ENCODE assay signal across 10 mouse cellular contexts in genomic region chrX:56667296-56667695, GRCm38 (mm10). TPM values are rescaled to one million over a fixed set of nuclear protein-coding genes. Genes with fewer than 3 reads are reported as not detected.
A peak's percentile ranks its signal among the peaks of the same experiment; 100 is the strongest.
DNase-seq lines count a peak whose midpoint lies in the region; ATAC-seq lines count a peak whose summit lies in the region.
"Had no signal": no experiment of that assay in that cellular context is flagged by ENCODE, and none has a peak within 500 bp of the region (broad histone marks: within the 10 kb centered on the region; RNA-seq: fewer than 3 reads in every experiment).

No protein-coding gene starts in this region.

- H3K4me3 ChIP-seq in forebrain, embryonic 14.5 days (ENCODE audit: low read depth, low read length): no peak overlapping the region
- no peak overlapping the region for H3K4me3 ChIP-seq in forebrain, embryonic 13.5 days
- no peak overlapping the region for H3K4me3 ChIP-seq in kidney, embryonic 15.5 days (replicated peaks)
- no peak overlapping the region for H3K4me3 ChIP-seq in hindbrain, embryonic 13.5 days
- H3K4me3 ChIP-seq: hindbrain, embryonic 15.5 days had no signal

- H3K4me1 ChIP-seq in forebrain, embryonic 14.5 days (ENCODE audit: control insufficient read depth, insufficient read depth, low read length): no peaks in the 10 kb centered on the region
- 0 out of 2 replicates have a peak, but pooled peaks cover 3% of the 10 kb centered on the region for H3K4me1 ChIP-seq in forebrain, embryonic 13.5 days
- H3K4me1 ChIP-seq in kidney, embryonic 15.5 days: no peaks in the 10 kb centered on the region
- no peaks in the 10 kb centered on the region for H3K4me1 ChIP-seq in hindbrain, embryonic 13.5 days (replicated peaks)
- H3K4me1 ChIP-seq: hindbrain, embryonic 15.5 days had no signal

- no peak overlapping the region for H3K4me2 ChIP-seq in forebrain, embryonic 14.5 days (ENCODE audit: low read length)
- H3K4me2 ChIP-seq in forebrain, embryonic 13.5 days: no peak overlapping the region
- H3K4me2 ChIP-seq in kidney, embryonic 15.5 days: no peak overlapping the region
- H3K4me2 ChIP-seq in hindbrain, embryonic 13.5 days: no peak overlapping the region
- H3K4me2 ChIP-seq: hindbrain, embryonic 15.5 days had no signal

- H3K9ac ChIP-seq in forebrain, embryonic 14.5 days (ENCODE audit: low read length): no peak overlapping the region
- H3K9ac ChIP-seq in forebrain, embryonic 13.5 days: no peak overlapping the region
- H3K9ac ChIP-seq in kidney, embryonic 15.5 days: no peak overlapping the region
- H3K9ac ChIP-seq in hindbrain, embryonic 13.5 days: no peak overlapping the region
- H3K9ac ChIP-seq: hindbrain, embryonic 15.5 days had no signal

- WGBS in forebrain, embryonic 14.5 days: 87% methylated on average over 6 of the region's 6 CpGs
- WGBS in forebrain, embryonic 13.5 days: 83% methylated on average over 6 of the region's 6 CpGs
- WGBS in kidney, embryonic 15.5 days: 81% methylated on average over 6 of the region's 6 CpGs
- 84% methylated on average over 6 of the region's 6 CpGs for WGBS in hindbrain, embryonic 13.5 days

- no peak overlapping the region for H3K27ac ChIP-seq in forebrain, embryonic 14.5 days (ENCODE audit: low read depth, low read length)
- no peak overlapping the region for H3K27ac ChIP-seq in forebrain, embryonic 13.5 days
- H3K27ac ChIP-seq in kidney, embryonic 15.5 days: no peak overlapping the region
- H3K27ac ChIP-seq in hindbrain, embryonic 13.5 days: no peak overlapping the region
- H3K27ac ChIP-seq: hindbrain, embryonic 15.5 days had no signal

- no peaks in the 10 kb centered on the region for H3K36me3 ChIP-seq in forebrain, embryonic 14.5 days (ENCODE audit: control insufficient read depth, insufficient read depth, low read length)
- no peaks in the 10 kb centered on the region for H3K36me3 ChIP-seq in forebrain, embryonic 13.5 days (ENCODE audit: poor library complexity, severe bottlenecking)
- H3K36me3 ChIP-seq in kidney, embryonic 15.5 days: no peaks in the 10 kb centered on the region
- no peaks in the 10 kb centered on the region for H3K36me3 ChIP-seq in hindbrain, embryonic 13.5 days
- H3K36me3 ChIP-seq: hindbrain, embryonic 15.5 days had no signal

- no peaks in the 10 kb centered on the region for H3K27me3 ChIP-seq in forebrain, embryonic 14.5 days (replicated peaks; ENCODE audit: control insufficient read depth, insufficient read depth, low read length)
- no peaks in the 10 kb centered on the region for H3K27me3 ChIP-seq in forebrain, embryonic 13.5 days
- no peaks in the 10 kb centered on the region for H3K27me3 ChIP-seq in kidney, embryonic 15.5 days
- H3K27me3 ChIP-seq in hindbrain, embryonic 13.5 days: no peaks in the 10 kb centered on the region
- H3K27me3 ChIP-seq: hindbrain, embryonic 15.5 days had no signal

- peak; percentile 31 for DNase-seq in forebrain, embryonic 14.5 days (ENCODE audit: low spot score)
- peak; percentile 14 for DNase-seq in kidney, adult 11 months
- DNase-seq in cerebellum, adult 8-10 months: peak; percentile 21
- peak; percentile 52 for DNase-seq in kidney, postnatal 10 days
- DNase-seq in yolk sac, embryonic 10.5 days (ENCODE audit: low spot score): no peak
- DNase-seq: B cell, adult 2 months had no signal

- H3K9me3 ChIP-seq in forebrain, embryonic 14.5 days (replicated peaks; ENCODE audit: control insufficient read depth, low read length): no peaks in the 10 kb centered on the region
- no peaks in the 10 kb centered on the region for H3K9me3 ChIP-seq in forebrain, embryonic 13.5 days (replicated peaks)
- no peaks in the 10 kb centered on the region for H3K9me3 ChIP-seq in kidney, embryonic 15.5 days (replicated peaks)
- no peaks in the 10 kb centered on the region for H3K9me3 ChIP-seq in hindbrain, embryonic 13.5 days
- H3K9me3 ChIP-seq: hindbrain, embryonic 15.5 days had no signal

- ATAC-seq in forebrain, embryonic 14.5 days: no peak
- ATAC-seq in forebrain, embryonic 13.5 days: no peak; the same call in 1 of the 2 replicates
- ATAC-seq in kidney, embryonic 15.5 days (replicated peaks; ENCODE audit: low FRiP score): no peak
- ATAC-seq in hindbrain, embryonic 13.5 days (ENCODE audit: low FRiP score): no peak

RNA-seq across cellular contexts. Expression of gene Slc9a6, which starts 57.7 kb away (rescaled TPM):
- polyA plus RNA-seq in forebrain, embryonic 14.5 days (2014; fragmentation: Nextera tagmentation; extraction: Ambion mirVana): 29.9 and 30.2 TPM in 2 replicates
- 25.0 and 32.5 TPM in 2 replicates for polyA plus RNA-seq in forebrain, embryonic 13.5 days (2015; fragmentation: Nextera tagmentation; extraction: Ambion mirVana)
- 11.3 and 11.8 TPM in 2 replicates for polyA plus RNA-seq in kidney, embryonic 15.5 days (2015; fragmentation: Nextera tagmentation; extraction: Ambion mirVana)
- 52.5 and 54.8 TPM in 2 replicates for polyA plus RNA-seq in hindbrain, embryonic 13.5 days (2015; fragmentation: Nextera tagmentation; extraction: Ambion mirVana)
